Mouse (Mus musculus): ENCODE results near the gene Ssh1.

Gene Ssh1

DNA sequence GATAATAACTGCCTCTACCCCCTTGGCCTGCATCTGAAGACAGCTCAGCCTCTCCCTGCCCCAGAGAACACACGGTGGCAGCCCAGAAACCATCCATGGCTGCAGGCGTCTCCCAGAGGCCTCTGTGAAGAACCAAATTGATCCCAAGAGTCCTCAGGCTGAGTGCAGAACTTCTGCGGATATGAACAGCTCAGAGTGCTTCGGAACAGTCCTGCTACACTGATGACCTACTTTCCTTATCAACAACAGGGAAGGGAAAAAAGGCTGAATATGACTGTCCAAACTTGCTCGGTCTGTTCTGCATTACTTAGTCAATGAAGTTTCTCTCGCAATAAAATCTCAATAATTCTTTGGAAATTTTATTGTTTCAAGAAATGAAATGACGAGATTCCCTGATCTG lies 101.7 kb downstream of the Ssh1 start:
- no peak for DNase-seq (ENCODE audit: low read depth, low spot score)

DNA sequence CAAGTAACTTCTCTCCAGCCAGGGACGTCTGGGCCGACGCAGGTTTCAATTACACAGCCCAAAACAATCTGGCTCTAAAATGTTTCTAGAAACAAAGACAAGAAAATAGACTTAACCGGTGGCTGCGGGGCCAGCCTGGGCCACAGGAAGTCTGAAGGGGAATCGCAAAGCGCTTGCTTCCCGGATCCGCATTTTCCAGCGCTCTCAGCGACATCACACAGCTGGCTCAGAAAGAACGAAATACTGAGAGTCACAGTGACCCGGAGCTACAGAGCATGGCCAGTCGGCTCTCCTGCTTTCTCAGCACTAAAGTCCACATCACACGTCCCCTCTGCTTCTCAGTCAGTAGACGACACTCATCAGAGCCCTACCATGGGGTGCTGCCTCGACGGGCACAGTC lies 102.8 kb downstream of the Ssh1 start:
- no peak for DNase-seq (ENCODE audit: low read depth, low spot score)

DNA sequence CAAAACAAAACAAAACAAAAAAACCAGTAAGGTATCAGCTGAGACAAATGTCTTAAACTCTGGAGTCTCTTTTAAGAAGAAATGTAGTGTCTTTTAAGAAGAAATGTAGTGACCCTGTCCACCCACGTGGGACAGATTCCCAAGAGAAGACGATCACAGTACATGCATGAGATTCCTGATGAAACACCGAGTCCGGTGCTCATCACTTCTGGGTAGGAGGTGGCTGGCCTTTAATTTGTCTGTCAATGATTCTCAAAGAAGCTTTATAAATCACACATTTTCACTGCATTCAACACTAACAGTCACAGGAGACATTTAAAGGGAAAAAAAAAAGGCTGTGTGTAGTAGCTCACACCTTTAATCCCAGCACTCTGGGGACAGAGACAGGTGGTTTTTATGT lies 103.8 kb downstream of the Ssh1 start:
- no peak for DNase-seq (ENCODE audit: low read depth, low spot score)

DNA sequence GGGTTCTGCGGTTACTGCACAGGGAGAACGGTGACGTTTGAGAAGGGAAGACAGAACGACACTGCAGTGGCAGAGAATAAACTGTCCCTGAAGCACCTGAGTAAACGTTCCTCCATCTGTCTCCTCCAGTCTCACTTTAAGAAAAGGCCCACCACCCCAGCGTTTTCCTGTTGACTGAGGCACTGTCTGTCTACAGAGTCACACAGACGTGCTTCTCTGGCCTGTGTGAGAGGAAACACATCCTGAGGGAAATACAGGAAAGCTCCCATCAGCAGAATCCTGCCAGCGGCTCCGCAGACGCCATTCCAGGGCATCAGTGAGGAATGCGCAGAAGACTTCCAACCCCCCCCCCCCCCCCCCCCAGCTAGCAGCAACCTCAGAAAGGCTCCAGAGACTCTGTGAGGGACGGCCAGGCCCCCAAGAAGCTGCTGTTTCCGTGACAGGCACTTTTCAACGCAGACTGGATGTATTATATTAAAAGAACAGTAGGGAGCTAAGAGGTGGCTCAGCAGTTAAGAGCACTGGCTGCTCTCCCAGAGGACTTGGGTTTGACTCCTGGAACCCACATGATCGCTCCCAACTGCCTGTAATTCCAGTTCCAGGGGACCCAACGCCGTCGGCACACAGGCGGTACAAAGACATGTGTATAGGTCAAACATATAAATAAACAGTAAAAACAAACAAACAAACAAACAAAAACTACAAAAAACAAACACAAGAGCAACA lies 104.3 kb downstream of the Ssh1 start:
- no peak for DNase-seq (ENCODE audit: low read depth, low spot score)

DNA sequence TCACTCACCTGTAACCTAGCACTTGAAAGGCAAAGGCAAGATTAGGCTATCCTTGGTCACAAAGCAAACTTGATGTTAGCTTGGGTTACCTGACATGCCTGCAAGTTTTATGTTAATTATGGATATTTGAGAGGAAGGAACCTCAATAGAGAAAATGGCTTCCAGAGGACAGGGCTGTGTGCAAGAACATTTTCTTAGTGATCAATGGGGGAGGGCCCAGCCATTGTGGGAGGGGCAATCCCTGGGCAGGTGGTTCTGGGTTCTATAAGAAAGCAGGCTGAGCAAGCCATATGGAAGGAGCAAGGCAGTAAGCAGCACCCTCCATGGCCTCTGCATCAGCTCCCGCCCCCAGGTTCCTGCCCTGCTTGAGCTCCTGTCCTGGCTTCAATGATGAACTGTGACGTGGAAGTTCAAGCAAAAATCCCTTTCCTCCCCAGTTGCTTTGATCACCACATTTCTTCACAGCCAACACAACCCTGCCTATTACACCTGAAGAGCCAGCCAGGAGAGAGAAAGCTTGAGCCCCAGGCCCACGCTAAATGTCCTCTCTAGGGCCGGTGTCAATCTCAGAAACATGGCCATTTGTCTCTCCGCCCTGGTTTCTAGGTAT lies 105.4 kb downstream of the Ssh1 start:
- DNase-seq (ENCODE audit: low read depth, low spot score) = no peak

DNA sequence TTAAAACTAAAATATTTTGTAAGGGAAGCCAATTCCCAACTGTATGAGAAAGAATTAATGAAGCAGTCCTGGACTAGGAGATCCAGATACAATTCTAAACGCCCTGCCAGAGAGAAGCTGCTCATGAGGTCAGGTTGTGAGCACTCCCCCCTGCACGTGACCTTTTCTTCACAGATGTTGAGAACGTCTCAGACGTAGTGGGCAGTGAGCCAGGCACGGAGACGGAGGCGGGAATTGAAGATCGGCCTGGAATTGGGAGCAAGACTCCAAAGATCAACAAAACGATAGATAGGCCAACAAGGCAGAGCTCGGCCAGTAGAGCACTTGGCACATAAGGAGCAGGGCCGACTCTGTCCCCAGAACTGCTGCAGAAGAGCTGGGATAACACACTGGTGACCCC lies 106.6 kb downstream of the Ssh1 start:
- DNase-seq (ENCODE audit: low read depth, low spot score) = no peak
